Mouse (Mus musculus) thymus, adult 2 months (tissue): ENCODE results near the gene Cdc42ep2.

ENCODE experiments used
- CTCF ChIP-seq: fragments of 200-500 bp; IDR thresholded peaks from 2 replicates; pipeline ENCODE4 v1.5.1; 2012; ENCODE audit warnings: mild to moderate bottlenecking, control low read depth, low read length, moderate library complexity, borderline replicate concordance; ENCODE audit not compliant: control insufficient read depth, poor library complexity, insufficient read depth; ENCODE audit errors: extremely low read depth
- POLR2A ChIP-seq: fragments of 200-500 bp; IDR thresholded peaks from 2 replicates; pipeline ENCODE4 v1.6.1; 2012; ENCODE audit warnings: mild to moderate bottlenecking, low read length, control low read depth, moderate library complexity; ENCODE audit not compliant: control insufficient read depth, poor library complexity, insufficient read depth; ENCODE audit errors: extremely low read depth

DNA sequence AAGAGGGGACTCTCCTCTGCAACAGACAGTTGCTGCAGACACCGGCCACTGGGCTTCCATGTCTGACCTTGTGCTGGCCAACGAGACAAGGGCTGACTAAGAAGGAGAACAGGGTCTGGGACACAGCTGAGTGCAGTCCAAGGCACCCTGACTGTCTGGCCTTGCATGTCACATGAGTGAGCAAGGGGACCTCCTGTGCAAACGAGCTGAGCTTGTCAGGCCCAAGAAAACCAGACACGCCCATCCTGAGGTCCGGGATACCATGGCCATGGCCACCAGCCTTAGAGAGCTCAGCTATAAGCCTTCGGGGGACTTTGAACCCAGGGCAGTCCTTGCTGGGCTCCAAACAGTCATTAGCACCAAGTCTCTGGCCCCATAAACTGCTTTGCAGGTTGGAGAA, 56.5 kb downstream of the Cdc42ep2 start:
- no peak for TF ChIP-seq CTCF
- no peak for TF ChIP-seq POLR2A
